Mouse (Mus musculus): ENCODE measurements at regions not wholly inside any gene's neighbourhood (a gene's known extent, or its start where the extent isn't known, plus 50 kb on each side); places are given as distances from the start of the nearest gene placed in this dataset.

DNA sequence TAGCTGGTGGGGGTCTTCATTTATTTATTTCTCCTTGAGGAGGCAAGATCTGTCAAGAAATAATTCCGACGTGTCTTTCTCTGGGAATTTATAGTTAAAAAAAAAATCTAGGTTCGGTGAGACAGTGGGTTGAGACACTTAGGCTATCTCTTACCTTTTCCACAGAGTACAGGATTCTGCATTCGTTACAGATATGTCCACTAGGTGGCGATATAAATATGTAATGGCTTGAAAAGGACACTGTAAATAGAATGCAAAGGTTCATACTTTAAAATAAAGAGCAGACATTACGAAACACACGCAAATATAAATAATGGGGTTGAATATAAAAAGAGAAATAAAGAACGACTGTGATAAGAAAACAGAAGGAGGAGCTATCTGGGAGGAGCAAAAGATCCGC lies 517.5 kb downstream of the Cps1 start:
- peak; percentile 19 for DNase-seq (ENCODE audit: low spot score)

GRCm38 (mm10) chr1:67640766-67641165 lies 517.9 kb downstream of the Cps1 start:
- no peak for DNase-seq (ENCODE audit: low spot score)

- no peak for DNase-seq (ENCODE audit: low spot score)
These were observed 520.8 kb downstream of the Cps1 start for GRCm38 (mm10) chr1:67643627-67644026.
